Mouse (Mus musculus) ES-Bruce4 (cell line): Measurements from ENCODE around the gene Txlnb.
A peak's percentile ranks its signal among the peaks of the same experiment; 100 is the strongest.

ENCODE experiments used
- EP300 ChIP-seq: IDR thresholded peaks from 2 replicates; pipeline ENCODE4 v1.6.1; 2011; ENCODE audit warnings: low read depth, low read length; ENCODE audit not compliant: insufficient read depth
- POLR2A ChIP-seq: IDR thresholded peaks from one replicate; pipeline ENCODE4 v1.8.1; 2011; ENCODE audit warnings: low read length; ENCODE audit not compliant: insufficient read depth

DNA sequence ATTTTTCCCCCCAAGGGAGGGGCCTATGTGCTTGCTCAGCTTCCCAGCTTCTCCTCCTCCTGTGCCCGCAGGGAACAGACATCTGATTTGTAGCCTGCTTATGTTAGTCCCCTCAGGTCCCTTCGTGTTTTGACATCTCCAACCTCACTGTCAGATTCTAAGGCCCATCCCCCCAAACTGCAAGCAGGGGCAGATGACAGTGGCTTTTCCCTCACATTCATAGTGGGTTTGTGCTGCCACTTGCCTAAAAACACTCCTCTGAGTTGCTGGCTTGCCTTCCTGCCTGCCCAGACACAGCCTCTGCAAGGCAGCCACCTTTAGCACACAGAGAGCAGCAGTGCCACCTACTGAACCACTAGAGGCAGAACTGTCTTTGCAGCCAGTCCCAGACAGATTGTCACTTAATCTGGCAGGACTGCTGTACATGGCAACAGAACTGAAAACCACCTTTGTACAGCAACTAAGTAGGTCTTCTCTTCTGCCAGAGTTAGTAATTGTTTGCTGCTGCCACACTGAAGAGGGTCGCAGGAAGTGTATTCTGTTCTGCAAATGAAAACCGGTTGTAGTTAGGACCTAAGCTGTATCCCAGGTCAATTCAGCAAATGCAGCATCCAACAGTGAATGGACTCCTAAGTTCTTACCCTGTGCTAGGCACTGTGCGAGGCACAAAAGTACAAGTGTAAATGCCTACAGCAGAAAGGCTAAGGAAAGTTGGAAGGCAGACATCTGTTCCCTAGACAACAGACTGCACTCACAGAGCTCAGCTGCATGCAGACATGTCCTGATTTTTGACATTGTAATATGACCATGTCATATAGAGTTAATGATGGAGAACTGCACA lies 74.0 kb downstream of the Txlnb start:
- TF ChIP-seq POLR2A (no peak), EP300 (0 out of 2 replicates have a peak, but pooled peaks have one; percentile 38)
